8 mouse cellular contexts compared by ENCODE assay signal in the genomic region with DNA sequence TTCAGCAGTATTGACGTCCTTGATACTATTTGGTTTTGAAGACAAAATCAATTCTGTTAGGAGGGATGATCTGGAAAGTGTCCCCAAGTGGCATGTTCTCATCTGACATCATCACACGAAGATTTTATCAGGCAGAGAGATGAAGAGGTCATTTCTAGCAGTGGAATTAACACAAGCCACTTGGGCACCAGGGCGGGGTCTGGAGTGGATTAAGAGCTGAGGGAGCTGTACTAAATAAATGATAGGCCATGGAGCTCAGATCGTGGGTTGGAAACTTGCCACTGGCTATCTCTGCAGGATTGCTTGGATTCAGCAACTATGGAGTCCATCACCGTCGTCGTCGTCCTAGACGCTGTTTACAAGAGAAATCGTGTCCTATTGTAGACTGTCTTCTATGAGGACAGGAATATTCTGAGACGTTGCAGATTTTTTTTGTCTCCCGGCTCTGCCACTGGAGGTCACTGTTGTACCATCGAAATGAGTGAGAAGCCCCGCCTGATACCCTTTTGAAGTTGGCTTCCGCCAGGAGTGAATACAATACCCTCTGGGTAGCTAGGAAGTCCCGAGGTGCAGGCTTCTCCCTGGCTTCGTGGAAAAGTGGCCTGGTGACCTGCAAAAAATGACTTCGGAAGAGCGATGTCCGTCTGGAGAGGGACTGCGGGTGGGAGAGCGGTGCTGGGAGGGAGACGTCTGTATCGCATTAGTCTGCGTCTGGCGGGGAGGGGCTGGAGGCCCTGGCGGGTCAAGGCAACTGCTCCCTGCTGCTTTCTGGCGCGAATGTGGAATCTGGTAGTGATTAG.
DNase-seq lines count a peak whose midpoint lies in the region; ATAC-seq lines count a peak whose summit lies in the region.

No protein-coding gene starts in this region.

- H3K4me3 ChIP-seq in hindbrain, embryonic 16.5 days (ENCODE audit: low read length): peak overlapping the region; percentile 37
- peak overlapping the region; percentile 22 for H3K4me3 ChIP-seq in macrophage (ENCODE audit: inconsistent target)

- no peaks in the 10 kb centered on the region for H3K79me2 ChIP-seq in macrophage (ENCODE audit: inconsistent target)

- peaks cover 11% of the 10 kb centered on the region for H3K4me1 ChIP-seq in hindbrain, embryonic 16.5 days (ENCODE audit: control insufficient read depth, insufficient read depth, low read depth, low read length)

- peak overlapping the region; percentile 67 for H3K9ac ChIP-seq in hindbrain, embryonic 16.5 days (ENCODE audit: low read depth, low read length)

- H3K36me3 ChIP-seq in hindbrain, embryonic 16.5 days (ENCODE audit: control insufficient read depth, insufficient read depth, low read length): no peaks in the 10 kb centered on the region
- H3K36me3 ChIP-seq in macrophage (ENCODE audit: inconsistent target): no peaks in the 10 kb centered on the region

- WGBS in hindbrain, embryonic 16.5 days: 6% methylated on average over 29 of the region's 29 CpGs
- 9% methylated on average over 29 of the region's 29 CpGs for WGBS in macrophage (ENCODE audit: missing documents)

- H3K27ac ChIP-seq in hindbrain, embryonic 16.5 days (ENCODE audit: low read depth, low read length): peak overlapping the region; percentile 91
- no peak overlapping the region for H3K27ac ChIP-seq in macrophage

- peak overlapping the region; percentile 74 for H3K4me2 ChIP-seq in hindbrain, embryonic 16.5 days (ENCODE audit: low read length)

- no peaks in the 10 kb centered on the region for H3K27me3 ChIP-seq in hindbrain, embryonic 16.5 days (replicated peaks; ENCODE audit: control insufficient read depth, insufficient read depth, low read length)

- peak; percentile 92 for DNase-seq in NIH3T3 (ENCODE audit: low read depth)
- peak; percentile 94 to 95 for DNase-seq in cerebellum, postnatal 10 days
- peak; percentile 92 to 96 for DNase-seq in frontal cortex, postnatal 36 days (ENCODE audit: low spot score in 2 of 2)
- peak; percentile 93 for DNase-seq in left cerebral cortex, adult 18-20 months (ENCODE audit: low spot score in 2 of 2)
- DNase-seq in right cerebral cortex, adult 18-20 months: peak; percentile 89
- DNase-seq in urinary bladder, postnatal 10 days (ENCODE audit: low spot score): peak; percentile 50

- peak; percentile 97 for ATAC-seq in hindbrain, embryonic 16.5 days

- H3K9me3 ChIP-seq in hindbrain, embryonic 16.5 days (ENCODE audit: control insufficient read depth, low read length): no peaks in the 10 kb centered on the region
